Mouse (Mus musculus): ENCODE results near the gene Rps18.
"Not testable (repeated sequence)": the region's sequence is repeated elsewhere in the genome, so short reads cannot be mapped to it uniquely, and the experiment has no call there.

DNA sequence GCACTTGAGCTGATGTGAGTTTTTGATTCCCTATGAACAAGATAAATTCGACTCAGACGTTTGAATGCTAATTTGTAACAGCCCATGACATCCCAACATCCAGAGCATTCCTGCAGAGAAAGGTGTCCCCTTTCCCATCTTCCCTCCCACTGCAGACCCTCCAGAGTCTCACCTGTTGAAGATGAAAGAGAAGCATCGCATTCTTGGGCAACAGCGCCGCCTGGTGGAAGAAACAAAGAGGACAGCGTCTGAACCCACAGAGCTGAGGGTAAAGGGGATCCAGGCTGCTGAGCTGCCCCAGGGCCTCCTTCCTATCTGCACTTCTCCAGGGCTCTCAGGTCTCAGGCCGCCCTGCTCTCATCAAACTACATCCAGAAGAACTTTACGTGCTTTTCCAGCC, 26.3 kb upstream of the Rps18 start:
- not testable (repeated sequence) for TF ChIP-seq POLR2A (IDR thresholded peaks at IDR 0.05; ENCODE audit: low read depth, low read length)
- peak; percentile 20; the same call in 1 of the 2 replicates for TF ChIP-seq CTCF (IDR thresholded peaks at IDR 0.05; ENCODE audit: borderline replicate concordance, insufficient read depth, low read length)

Measured in embryonic fibroblast, embryonic 13.5 days (primary cell).